Mouse (Mus musculus) spleen, adult 12 weeks (tissue): Measurements from ENCODE around the gene Cacna2d3.

Source experiments
- DNase-seq: peaks from one replicate; pipeline ENCODE4 v3.0.0; 2022; ENCODE audit warnings: low spot score

Gene Cacna2d3

GRCm38 (mm10) chr14:29721488-29722385 lies at the start of gene Cacna2d3:
Gene Cacna2d3, minus strand, starts transcription at chr14:29721864.
- DNase-seq: no peak

- no peak for DNase-seq
Observed at GRCm38 (mm10) chr14:29769486-29769885, 47.8 kb upstream of the Cacna2d3 start.

GRCm38 (mm10) chr14:29752876-29753275 lies 31.2 kb upstream of the Cacna2d3 start:
- DNase-seq: no peak

GRCm38 (mm10) chr14:29738751-29739150 lies 17.1 kb upstream of the Cacna2d3 start:
- DNase-seq: no peak

GRCm38 (mm10) chr14:29730256-29730655 lies 8.6 kb upstream of the Cacna2d3 start:
- no peak for DNase-seq

- DNase-seq: no peak
Observed at GRCm38 (mm10) chr14:29729009-29729408, 7.3 kb upstream of the Cacna2d3 start.

GRCm38 (mm10) chr14:29727596-29727995 lies 5.9 kb upstream of the Cacna2d3 start:
- no peak for DNase-seq

- DNase-seq: no peak
Observed at GRCm38 (mm10) chr14:29723267-29723666, 1.6 kb upstream of the Cacna2d3 start.

- DNase-seq: no peak
Observed at GRCm38 (mm10) chr14:29722386-29723221, 940 bp upstream of the Cacna2d3 start.

GRCm38 (mm10) chr14:29721131-29721487 lies 555 bp downstream of the Cacna2d3 start:
- no peak for DNase-seq

GRCm38 (mm10) chr14:29720334-29720911 lies 1.2 kb downstream of the Cacna2d3 start:
- no peak for DNase-seq

- DNase-seq: no peak
Observed at GRCm38 (mm10) chr14:29712621-29713020, 9.0 kb downstream of the Cacna2d3 start.

GRCm38 (mm10) chr14:29707561-29708335 lies 13.9 kb downstream of the Cacna2d3 start:
- DNase-seq: no peak

- no peak for DNase-seq
Observed at GRCm38 (mm10) chr14:29702762-29703161, 18.9 kb downstream of the Cacna2d3 start.

GRCm38 (mm10) chr14:29696131-29696530 lies 25.5 kb downstream of the Cacna2d3 start:
- no peak for DNase-seq

- no peak for DNase-seq
Observed at GRCm38 (mm10) chr14:29672436-29673050, 49.1 kb downstream of the Cacna2d3 start.

GRCm38 (mm10) chr14:29669826-29670225 lies 51.8 kb downstream of the Cacna2d3 start:
- no peak for DNase-seq

GRCm38 (mm10) chr14:29657006-29657405 lies 64.7 kb downstream of the Cacna2d3 start:
- DNase-seq: no peak

- DNase-seq: no peak
Observed at GRCm38 (mm10) chr14:29650591-29650990, 71.1 kb downstream of the Cacna2d3 start.

- DNase-seq: no peak
Observed at GRCm38 (mm10) chr14:29648721-29649120, 72.9 kb downstream of the Cacna2d3 start.

GRCm38 (mm10) chr14:29645421-29645820 lies 76.2 kb downstream of the Cacna2d3 start:
- DNase-seq: no peak
